Mouse (Mus musculus): ENCODE measurements at regions not wholly inside any gene's neighbourhood (a gene's known extent, or its start where the extent isn't known, plus 50 kb on each side); places are given as distances from the start of the nearest gene placed in this dataset.

- TF ChIP-seq CTCF (IDR thresholded peaks at IDR 0.05; ENCODE audit: borderline replicate concordance, insufficient read depth, low read depth, low read length) (no peak), POLR2A (IDR thresholded peaks at IDR 0.05; ENCODE audit: borderline replicate concordance, insufficient read depth, low read length) (no peak)
Measured at GRCm38 (mm10) chr17:50410296-50410695, 98.9 kb upstream of the Plcl2 start.
